Mouse (Mus musculus) inflammation-experienced regulatory T-cells, adult 6 months (primary cell): Measurements from ENCODE around the gene Cd81. TPM values are rescaled to one million over a fixed set of nuclear protein-coding genes. Genes with fewer than 3 reads are reported as not detected.
A peak's percentile ranks its signal among the peaks of the same experiment; 100 is the strongest.

ENCODE experiments used
- ATAC-seq: one replicate; pipeline ENCODE4 v1.8.0; 2017
- polyA plus RNA-seq, 3 experiments: library from polyadenylated mRNA; unstranded; fragments of 100-300 nt; shearing (Covaris generic); gene quantifications; one replicate each; pipeline ENCODE4 v1.2.1; 2017

Cd81 gene
- polyA plus RNA-seq, 3 experiments from 2014 or later = 237 to 292 (median 262) TPM

DNA sequence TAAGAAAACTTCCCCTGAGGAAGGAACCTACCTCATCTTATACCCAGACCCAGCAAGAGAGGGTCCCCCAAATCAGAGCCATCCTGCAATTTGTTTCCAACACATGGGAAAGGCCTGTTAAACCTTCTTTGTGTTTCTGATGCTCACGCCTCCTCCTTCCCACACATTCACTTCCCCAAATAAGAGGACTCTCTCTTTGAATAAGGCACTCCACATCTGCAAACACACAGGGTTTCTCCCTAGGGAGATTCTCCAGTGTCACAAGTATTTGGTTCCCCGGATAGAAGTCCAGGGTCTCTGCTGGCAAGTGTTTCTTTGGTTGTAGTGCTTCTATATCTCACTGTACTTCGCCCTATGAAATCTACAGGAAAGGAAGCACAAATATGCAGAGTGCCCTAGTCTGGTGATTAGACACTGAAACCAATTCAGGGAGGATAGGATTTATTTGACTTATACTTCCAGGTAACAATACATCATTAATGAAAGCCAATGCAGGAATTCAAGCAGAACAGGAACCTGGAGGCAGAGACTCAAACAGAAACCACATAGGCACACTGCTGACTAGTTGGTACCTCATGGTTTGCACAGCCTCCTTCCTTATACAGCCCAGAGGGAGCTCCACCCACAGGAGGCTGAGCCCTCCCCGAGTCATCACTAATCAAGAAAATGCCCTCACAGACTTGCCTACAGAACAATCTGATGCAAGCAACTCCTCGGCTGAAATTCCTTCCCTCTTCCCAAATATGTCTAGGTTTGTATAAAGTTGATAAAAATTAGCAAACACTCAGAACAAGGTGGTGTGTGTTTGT lies 31.0 kb upstream of the Cd81 start:
- peak; percentile 67 for ATAC-seq

DNA sequence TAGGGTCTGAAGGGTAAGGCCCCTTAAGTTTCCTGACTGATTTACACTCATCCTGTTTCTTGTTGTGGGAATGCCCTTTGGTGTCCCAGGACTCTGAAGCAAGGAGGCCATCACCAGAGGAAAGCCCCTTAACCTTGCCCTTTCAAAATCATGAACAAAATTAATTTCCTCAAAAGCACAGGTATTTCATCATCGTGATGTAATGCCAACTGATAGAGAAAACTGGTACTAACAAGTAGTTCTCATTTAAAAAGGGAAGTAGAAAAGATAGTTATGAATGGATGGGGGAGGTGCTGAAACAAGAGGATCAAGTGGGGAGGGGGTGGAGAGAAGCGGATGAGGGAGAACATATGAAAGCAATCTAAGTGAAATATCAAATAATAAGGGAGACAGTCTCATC lies 29.0 kb upstream of the Cd81 start:
- ATAC-seq = no peak

- no peak for ATAC-seq
These were observed 28.2 kb upstream of the Cd81 start for GRCm38 (mm10) chr7:143024293-143024692.

- no peak for ATAC-seq
These were observed 27.0 kb upstream of the Cd81 start for GRCm38 (mm10) chr7:143025496-143025895.

DNA sequence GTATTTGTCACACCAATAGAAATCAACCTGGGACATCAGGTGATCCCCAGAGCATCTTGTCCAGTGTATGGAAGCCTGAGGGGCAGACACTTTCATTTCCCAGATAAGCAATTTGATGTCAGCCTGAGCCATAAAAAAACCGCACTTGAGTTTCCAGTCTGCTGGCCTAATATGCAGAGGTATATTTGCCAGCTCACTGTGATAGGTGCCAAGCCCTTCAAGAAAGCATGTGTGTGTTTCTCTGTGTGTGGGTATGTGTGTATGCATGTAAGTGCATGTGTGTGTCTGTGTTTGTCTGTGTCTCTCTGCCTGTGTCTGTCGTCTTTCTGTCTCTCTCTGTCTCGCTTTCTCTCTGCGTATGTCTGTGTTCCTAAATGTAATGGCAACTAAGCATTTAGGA lies 25.3 kb upstream of the Cd81 start:
- ATAC-seq = no peak

- ATAC-seq = no peak
These were observed 20.7 kb upstream of the Cd81 start for GRCm38 (mm10) chr7:143031816-143032215.

- ATAC-seq = no peak
These were observed 19.0 kb upstream of the Cd81 start for GRCm38 (mm10) chr7:143033581-143033980.

- no peak for ATAC-seq
These were observed 18.4 kb upstream of the Cd81 start for GRCm38 (mm10) chr7:143034112-143034511.

DNA sequence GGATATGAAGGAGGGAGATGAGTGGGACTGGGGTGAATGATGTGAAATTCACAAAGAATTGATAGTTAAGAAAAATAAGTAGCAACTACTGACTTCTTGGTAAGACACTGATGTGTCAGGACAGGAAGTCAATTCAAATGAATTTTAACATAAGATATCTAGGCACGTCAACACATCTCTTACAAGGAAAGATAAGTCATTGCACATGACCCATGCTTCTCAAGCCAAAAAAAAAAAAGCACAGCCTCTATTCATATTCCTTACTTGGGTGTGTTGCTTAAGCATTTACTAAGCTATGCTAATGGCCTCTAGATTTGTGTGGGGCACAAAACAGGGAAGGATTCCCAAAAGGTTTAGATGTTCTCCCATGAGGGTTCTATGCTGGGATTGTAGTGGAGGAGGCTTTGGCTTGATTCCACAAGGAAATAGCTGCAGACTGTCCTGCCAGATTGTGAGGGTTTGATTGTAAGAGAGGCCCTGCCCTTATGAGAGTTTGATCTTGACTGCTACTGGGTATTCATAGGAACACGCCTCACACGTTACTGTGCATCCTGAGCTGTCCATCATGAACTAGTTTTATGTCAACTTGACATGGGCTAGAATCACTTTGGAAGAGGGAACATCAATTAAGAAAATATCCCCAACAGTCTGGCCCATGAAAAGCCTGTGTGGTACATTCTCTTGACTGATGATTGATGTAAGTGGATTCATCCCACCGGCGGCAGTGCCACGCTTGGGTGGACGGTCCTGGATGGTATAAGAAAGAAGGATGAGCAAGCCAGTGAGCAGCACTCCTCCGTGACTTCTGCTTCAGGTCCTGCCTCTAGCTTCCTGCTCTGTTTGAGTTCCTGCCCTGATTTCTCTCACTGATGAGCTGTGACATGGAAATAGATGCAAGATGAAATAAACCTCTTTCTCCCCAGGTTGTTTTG lies 17.8 kb upstream of the Cd81 start:
- ATAC-seq = no peak

DNA sequence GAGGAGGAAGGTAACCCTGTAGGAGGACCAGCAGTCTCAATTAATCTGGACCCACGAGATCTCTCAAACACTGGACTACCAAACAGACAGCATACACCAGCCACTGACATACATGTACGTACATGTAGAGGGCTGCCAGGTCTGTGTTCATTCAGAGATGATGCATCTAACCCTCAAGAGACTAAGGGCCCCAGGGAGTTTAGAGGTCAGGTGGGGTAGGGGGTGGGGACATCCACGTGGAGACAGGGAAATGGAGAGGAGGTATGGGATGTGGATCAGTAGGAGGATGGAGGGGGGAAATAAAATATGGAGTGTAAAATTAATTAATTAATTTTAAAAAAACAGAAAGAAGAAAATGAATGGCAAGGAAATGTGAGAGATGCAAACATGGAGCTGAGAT lies 15.8 kb upstream of the Cd81 start:
- no peak for ATAC-seq

GRCm38 (mm10) chr7:143037306-143037705 lies 15.2 kb upstream of the Cd81 start:
- no peak for ATAC-seq

DNA sequence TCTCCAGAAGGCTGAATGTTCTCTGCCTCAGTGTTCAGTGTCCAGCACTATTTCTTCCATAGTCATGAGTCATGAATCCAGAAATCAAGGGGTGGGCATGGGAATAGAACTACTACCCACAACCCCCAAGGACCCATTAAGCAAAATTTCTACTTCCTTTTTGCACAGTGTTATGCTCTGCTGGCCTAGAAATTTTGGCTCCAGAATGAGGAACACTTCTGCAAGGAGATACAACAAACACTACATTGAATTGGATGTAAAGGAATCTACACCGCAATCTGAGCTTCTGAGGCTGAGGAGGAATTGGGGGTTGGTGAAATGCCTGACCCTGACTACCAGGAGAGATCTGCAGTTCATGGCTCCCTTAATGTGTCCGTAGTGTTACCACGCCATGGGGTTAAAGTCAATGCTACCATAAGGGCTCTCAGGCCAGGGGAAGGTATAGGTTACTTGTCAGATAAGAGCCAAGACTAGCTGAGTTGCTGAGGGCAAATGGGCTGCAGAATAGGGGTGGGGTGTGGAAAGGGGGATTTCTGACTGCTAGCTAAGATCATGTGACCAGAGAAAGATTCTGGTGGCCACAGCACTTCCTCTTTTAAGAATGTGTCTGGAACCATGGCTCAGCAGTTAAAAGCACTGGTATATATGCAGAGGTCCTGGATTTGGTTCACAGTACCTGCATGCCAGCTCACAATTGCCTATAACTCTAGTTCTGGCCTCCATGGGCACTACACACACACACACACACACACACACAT lies 14.2 kb upstream of the Cd81 start:
- peak; percentile 43 for ATAC-seq

- ATAC-seq = no peak
These were observed 12.0 kb upstream of the Cd81 start for GRCm38 (mm10) chr7:143040561-143040960.

DNA sequence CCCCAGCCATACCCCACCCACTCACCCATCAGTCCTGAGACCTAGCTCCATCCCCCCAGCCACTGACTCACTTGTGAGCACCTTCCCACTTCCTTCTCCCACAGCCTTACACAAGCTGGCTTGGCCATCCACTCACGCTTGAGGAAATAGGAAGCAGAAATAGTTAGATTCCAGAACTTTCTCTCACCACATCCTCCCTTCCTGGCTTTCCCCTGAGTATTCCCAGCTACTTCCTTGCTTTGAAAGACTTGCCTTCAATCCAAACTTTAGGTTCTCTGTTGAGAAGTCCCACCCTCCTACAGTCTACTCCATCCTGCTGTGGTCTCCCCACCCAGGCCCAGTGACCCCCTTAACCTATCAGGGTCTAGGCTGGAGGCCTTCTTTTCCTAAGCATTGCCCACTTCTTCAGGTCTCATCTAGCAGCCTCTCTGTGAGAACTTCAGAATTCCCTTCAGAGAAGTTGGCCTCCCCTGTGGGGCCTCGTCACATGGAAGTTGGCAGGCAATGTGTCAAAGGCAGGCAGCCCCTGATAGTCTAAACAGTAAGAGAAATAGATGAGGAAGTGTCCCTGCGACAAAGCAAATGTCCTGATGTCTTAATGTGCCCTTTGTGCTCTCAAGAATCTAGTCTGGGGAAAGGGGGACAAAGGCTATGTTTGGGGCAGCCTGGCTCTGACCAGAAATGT lies 11.3 kb upstream of the Cd81 start:
- no peak for ATAC-seq

DNA sequence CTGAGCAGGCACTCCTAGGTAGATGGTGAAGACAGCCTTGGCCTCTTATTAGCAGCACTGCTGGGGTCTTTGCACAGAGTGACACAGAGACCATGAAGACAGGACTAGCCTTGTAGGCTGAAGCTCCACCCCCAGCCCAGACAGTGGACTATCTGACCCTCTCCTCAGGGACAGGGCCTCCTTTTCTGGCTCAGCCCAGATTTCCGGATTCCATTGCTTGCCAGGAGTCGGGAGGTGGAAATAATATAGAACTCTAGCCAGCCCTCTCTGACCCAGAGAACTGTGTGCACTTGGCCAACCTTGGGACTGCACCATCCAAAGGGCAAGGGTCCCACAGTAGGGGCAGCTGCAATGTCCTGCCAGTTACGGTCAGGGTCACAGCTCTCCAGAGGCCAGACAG lies 10.4 kb upstream of the Cd81 start:
- no peak for ATAC-seq

- ATAC-seq = no peak
These were observed 9.6 kb upstream of the Cd81 start for GRCm38 (mm10) chr7:143042897-143043300.

- no peak for ATAC-seq
These were observed 8.3 kb upstream of the Cd81 start for GRCm38 (mm10) chr7:143044049-143044825.

GRCm38 (mm10) chr7:143044826-143045206 lies 7.7 kb upstream of the Cd81 start:
- ATAC-seq = no peak

DNA sequence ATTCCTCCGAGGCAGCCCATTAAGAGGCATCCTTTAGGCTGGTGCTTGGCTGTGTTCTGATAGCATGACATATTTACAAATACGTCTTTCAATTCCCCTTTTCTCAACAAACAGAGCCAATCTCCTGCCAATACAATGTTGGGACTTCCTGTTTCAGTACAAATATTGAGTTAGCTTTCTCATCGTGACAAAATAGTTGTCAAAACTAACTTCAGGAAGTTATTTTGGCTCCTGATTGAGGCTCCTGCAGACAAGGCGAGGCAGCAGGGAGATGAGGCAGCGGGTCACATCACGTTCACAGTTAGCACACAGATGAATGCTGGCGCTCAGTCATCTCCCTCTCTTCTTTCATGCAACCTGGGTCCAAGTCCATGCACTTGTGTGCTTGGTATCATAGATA lies 6.2 kb upstream of the Cd81 start:
- no peak for ATAC-seq

- no peak for ATAC-seq
These were observed 3.2 kb upstream of the Cd81 start for GRCm38 (mm10) chr7:143049331-143049730.
